ENCODE assay signal across 7 mouse cellular contexts in genomic region chr4:10508163-10508821, GRCm38 (mm10).
DNase-seq lines count a peak whose midpoint lies in the region; TF ChIP-seq lines count a peak whose summit lies in the region.

No protein-coding gene starts in this region.

- H3K4me1 ChIP-seq in kidney, adult 2 months (ENCODE audit: control insufficient read depth, insufficient read depth, low read length) = no peaks in the 10 kb centered on the region
- H3K4me1 ChIP-seq in ES-Bruce4 (ENCODE audit: control insufficient read depth, insufficient read depth, low read length) = no peaks in the 10 kb centered on the region

- H3K9ac ChIP-seq in ES-Bruce4 (ENCODE audit: low read depth, poor library complexity, severe bottlenecking) = no peak overlapping the region

- no peak for TF ChIP-seq POLR2A in kidney, adult 2 months (IDR thresholded peaks at IDR 0.05; ENCODE audit: low read depth, low read length)
- TF ChIP-seq POLR2A in ES-Bruce4 (IDR thresholded peaks at IDR 0.05; ENCODE audit: insufficient read depth, low read length) = no peak

- no peak; the same call in 1 of the 2 replicates for TF ChIP-seq CTCF in kidney, adult 2 months (conservative IDR thresholded peaks at IDR 0.05; ENCODE audit: insufficient read depth, insufficient read length, low read depth, low read length)
- TF ChIP-seq CTCF in ES-Bruce4 (IDR thresholded peaks at IDR 0.05; ENCODE audit: low read depth, low read length) = peak; percentile 55

- H3K27ac ChIP-seq in kidney, adult 2 months (ENCODE audit: insufficient read depth, low read depth, low read length) = no peak overlapping the region
- H3K27ac ChIP-seq in ES-Bruce4 (ENCODE audit: insufficient read depth, low read length) = no peak overlapping the region

- no peak for TF ChIP-seq EP300 in ES-Bruce4 (IDR thresholded peaks at IDR 0.05; ENCODE audit: insufficient read depth, low read depth, low read length)

- no peak overlapping the region for H3K4me3 ChIP-seq in kidney, adult 2 months (ENCODE audit: insufficient read depth, low read depth, low read length)
- no peak overlapping the region for H3K4me3 ChIP-seq in ES-Bruce4 (ENCODE audit: low read depth, low read length)

- no peaks in the 10 kb centered on the region for H3K27me3 ChIP-seq in kidney, adult 2 months (replicated peaks; ENCODE audit: control insufficient read depth, insufficient read depth, low read length)
- H3K27me3 ChIP-seq in ES-Bruce4 (ENCODE audit: control insufficient read depth, insufficient read depth, low read length, poor library complexity, severe bottlenecking) = no peaks in the 10 kb centered on the region

- H3K9me3 ChIP-seq in ES-Bruce4 (replicated peaks; ENCODE audit: control insufficient read depth, insufficient read depth, low read length, poor library complexity, severe bottlenecking) = no peaks in the 10 kb centered on the region

- H3K36me3 ChIP-seq in kidney, adult 2 months (ENCODE audit: control insufficient read depth, insufficient read depth, low read length) = no peaks in the 10 kb centered on the region
- H3K36me3 ChIP-seq in ES-Bruce4 (ENCODE audit: control insufficient read depth, insufficient read depth, low read length, poor library complexity, severe bottlenecking) = no peaks in the 10 kb centered on the region

- DNase-seq in kidney, adult 2 months = peak; percentile 1
- no peak for DNase-seq in kidney, adult 11 months
- DNase-seq in R1 (ENCODE audit: low read depth, low spot score) = peak; percentile 56
- DNase-seq in kidney, adult 9 months = peak; percentile 2
- DNase-seq in lung, postnatal 4 days = peak; percentile 27 to 35
- no peak for DNase-seq in T-cell, adult 2 months (ENCODE audit: low spot score)

- 58% methylated on average over 6 of the region's 6 CpGs for WGBS in kidney, adult 2 months

Comparison
In these comparisons a context has a peak if more than half of its experiments do, and no peak if none do; other contexts are left out.
1. DNase-seq: peak in kidney, adult 2 months (single experiment), R1 (single experiment), kidney, adult 9 months (single experiment) and lung, postnatal 4 days (2 of 2); none in kidney, adult 11 months (single experiment) and T-cell, adult 2 months (single experiment).